Mouse (Mus musculus): ENCODE measurements at regions not wholly inside any gene's neighbourhood (a gene's known extent, or its start where the extent isn't known, plus 50 kb on each side); places are given as distances from the start of the nearest gene placed in this dataset.

GRCm38 (mm10) chr1:56226314-56227008 lies 410.8 kb downstream of the Hsfy2 start:
- 91% methylated on average over 7 of the region's 7 CpGs for WGBS
- no peak for DNase-seq (ENCODE audit: low spot score, missing footprints)
- no peak overlapping the region for H3K4me2 ChIP-seq

GRCm38 (mm10) chr1:56219700-56220099 lies 417.5 kb downstream of the Hsfy2 start:
- WGBS, result 69% methylated on average over 2 of the region's 2 CpGs
- ATAC-seq (ENCODE audit: low FRiP score), result no peak
- H3K36me3 ChIP-seq (ENCODE audit: control insufficient read depth, insufficient read depth, low read length), result no peaks in the 10 kb centered on the region

More at GRCm38 (mm10) chr1:56226314-56227008, 410.8 kb downstream of the Hsfy2 start:
- H3K4me3 ChIP-seq (ENCODE audit: low read depth, low read length), result no peak overlapping the region
- H3K36me3 ChIP-seq (ENCODE audit: control insufficient read depth, insufficient read depth, low read length), result no peaks in the 10 kb centered on the region
- no peak overlapping the region for H3K9ac ChIP-seq (ENCODE audit: low read length)
- H3K27ac ChIP-seq (ENCODE audit: low read depth, low read length), result no peak overlapping the region
- H3K27me3 ChIP-seq (ENCODE audit: control insufficient read depth, insufficient read depth, low read length), result no peaks in the 10 kb centered on the region
- H3K9me3 ChIP-seq (ENCODE audit: control insufficient read depth, low read length), result no peaks in the 10 kb centered on the region
- H3K4me1 ChIP-seq (ENCODE audit: control insufficient read depth, insufficient read depth, low read length), result no peaks in the 10 kb centered on the region
- ATAC-seq (ENCODE audit: low FRiP score), result no peak

GRCm38 (mm10) chr1:56210712-56211371 lies 426.4 kb downstream of the Hsfy2 start:
- DNase-seq (ENCODE audit: low spot score, missing footprints), result peak; percentile 60
- no peak for ATAC-seq (ENCODE audit: low FRiP score)
- Histone ChIP-seq H3K9ac (ENCODE audit: low read length) (no peak overlapping the region), H3K4me2 (no peak overlapping the region), H3K36me3 (ENCODE audit: control insufficient read depth, insufficient read depth, low read length) (no peaks in the 10 kb centered on the region), H3K4me1 (ENCODE audit: control insufficient read depth, insufficient read depth, low read length) (no peaks in the 10 kb centered on the region), H3K4me3 (ENCODE audit: low read depth, low read length) (no peak overlapping the region), H3K27ac (ENCODE audit: low read depth, low read length) (no peak overlapping the region), H3K27me3 (ENCODE audit: control insufficient read depth, insufficient read depth, low read length) (no peaks in the 10 kb centered on the region), H3K9me3 (ENCODE audit: control insufficient read depth, low read length) (no peaks in the 10 kb centered on the region)
- 86% methylated on average over 13 of the region's 13 CpGs for WGBS

More at GRCm38 (mm10) chr1:56219700-56220099, 417.5 kb downstream of the Hsfy2 start:
- H3K27ac ChIP-seq (ENCODE audit: low read depth, low read length), result no peak overlapping the region
- no peak overlapping the region for H3K4me3 ChIP-seq (ENCODE audit: low read depth, low read length)
- no peak overlapping the region for H3K4me2 ChIP-seq
- no peak overlapping the region for H3K9ac ChIP-seq (ENCODE audit: low read length)
- no peaks in the 10 kb centered on the region for H3K27me3 ChIP-seq (ENCODE audit: control insufficient read depth, insufficient read depth, low read length)
- no peak for DNase-seq (ENCODE audit: low spot score, missing footprints)
- no peaks in the 10 kb centered on the region for H3K4me1 ChIP-seq (ENCODE audit: control insufficient read depth, insufficient read depth, low read length)
- H3K9me3 ChIP-seq (ENCODE audit: control insufficient read depth, low read length), result no peaks in the 10 kb centered on the region

GRCm38 (mm10) chr1:56206615-56207267 lies 430.5 kb downstream of the Hsfy2 start:
- 90% methylated on average over 10 of the region's 10 CpGs for WGBS

GRCm38 (mm10) chr1:56195224-56195623 lies 442.0 kb downstream of the Hsfy2 start:
- Histone ChIP-seq H3K4me2 (no peak overlapping the region), H3K36me3 (ENCODE audit: control insufficient read depth, insufficient read depth, low read length) (no peaks in the 10 kb centered on the region)

More at GRCm38 (mm10) chr1:56206615-56207267, 430.5 kb downstream of the Hsfy2 start:
- no peak for ATAC-seq (ENCODE audit: low FRiP score)
- H3K27ac ChIP-seq (ENCODE audit: low read depth, low read length), result no peak overlapping the region
- no peak for DNase-seq (ENCODE audit: low spot score, missing footprints)
- no peak overlapping the region for H3K4me2 ChIP-seq
- H3K27me3 ChIP-seq (ENCODE audit: control insufficient read depth, insufficient read depth, low read length), result no peaks in the 10 kb centered on the region
- H3K9ac ChIP-seq (ENCODE audit: low read length), result no peak overlapping the region
- no peaks in the 10 kb centered on the region for H3K4me1 ChIP-seq (ENCODE audit: control insufficient read depth, insufficient read depth, low read length)
- H3K9me3 ChIP-seq (ENCODE audit: control insufficient read depth, low read length), result no peaks in the 10 kb centered on the region
- H3K4me3 ChIP-seq (ENCODE audit: low read depth, low read length), result no peak overlapping the region
- no peaks in the 10 kb centered on the region for H3K36me3 ChIP-seq (ENCODE audit: control insufficient read depth, insufficient read depth, low read length)

GRCm38 (mm10) chr1:56183503-56184198 lies 453.6 kb downstream of the Hsfy2 start:
- DNase-seq (ENCODE audit: low spot score, missing footprints), result no peak
- no peak overlapping the region for H3K4me3 ChIP-seq (ENCODE audit: low read depth, low read length)
- H3K4me2 ChIP-seq, result no peak overlapping the region
- no peaks in the 10 kb centered on the region for H3K36me3 ChIP-seq (ENCODE audit: control insufficient read depth, insufficient read depth, low read length)
- no peak overlapping the region for H3K9ac ChIP-seq (ENCODE audit: low read length)
- H3K4me1 ChIP-seq (ENCODE audit: control insufficient read depth, insufficient read depth, low read length), result no peaks in the 10 kb centered on the region
- no peak overlapping the region for H3K27ac ChIP-seq (ENCODE audit: low read depth, low read length)
- no peaks in the 10 kb centered on the region for H3K9me3 ChIP-seq (ENCODE audit: control insufficient read depth, low read length)
- no peak for ATAC-seq (ENCODE audit: low FRiP score)
- WGBS, result 85% methylated on average over 8 of the region's 8 CpGs
- no peaks in the 10 kb centered on the region for H3K27me3 ChIP-seq (ENCODE audit: control insufficient read depth, insufficient read depth, low read length)

More at GRCm38 (mm10) chr1:56195224-56195623, 442.0 kb downstream of the Hsfy2 start:
- no peak for DNase-seq (ENCODE audit: low spot score, missing footprints)
- no peaks in the 10 kb centered on the region for H3K27me3 ChIP-seq (ENCODE audit: control insufficient read depth, insufficient read depth, low read length)
- no peaks in the 10 kb centered on the region for H3K9me3 ChIP-seq (ENCODE audit: control insufficient read depth, low read length)
- ATAC-seq (ENCODE audit: low FRiP score), result no peak
- 98% methylated on average over 2 of the region's 2 CpGs for WGBS
- no peak overlapping the region for H3K9ac ChIP-seq (ENCODE audit: low read length)
- no peak overlapping the region for H3K27ac ChIP-seq (ENCODE audit: low read depth, low read length)
- no peak overlapping the region for H3K4me3 ChIP-seq (ENCODE audit: low read depth, low read length)
- no peaks in the 10 kb centered on the region for H3K4me1 ChIP-seq (ENCODE audit: control insufficient read depth, insufficient read depth, low read length)

GRCm38 (mm10) chr1:56179206-56179985 lies 457.8 kb downstream of the Hsfy2 start:
- Histone ChIP-seq H3K9ac (ENCODE audit: low read length) (no peak overlapping the region), H3K9me3 (ENCODE audit: control insufficient read depth, low read length) (no peaks in the 10 kb centered on the region), H3K4me2 (no peak overlapping the region), H3K36me3 (ENCODE audit: control insufficient read depth, insufficient read depth, low read length) (no peaks in the 10 kb centered on the region), H3K27me3 (ENCODE audit: control insufficient read depth, insufficient read depth, low read length) (no peaks in the 10 kb centered on the region), H3K27ac (ENCODE audit: low read depth, low read length) (no peak overlapping the region), H3K4me1 (ENCODE audit: control insufficient read depth, insufficient read depth, low read length) (no peaks in the 10 kb centered on the region), H3K4me3 (ENCODE audit: low read depth, low read length) (no peak overlapping the region)
- 89% methylated on average over 10 of the region's 10 CpGs for WGBS
- ATAC-seq (ENCODE audit: low FRiP score) (no peak), DNase-seq (ENCODE audit: low spot score, missing footprints) (no peak)

- no peaks in the 10 kb centered on the region for H3K4me1 ChIP-seq (ENCODE audit: control insufficient read depth, insufficient read depth, low read length)
These were observed 466.1 kb downstream of the Hsfy2 start for GRCm38 (mm10) chr1:56171157-56171556.

More at GRCm38 (mm10) chr1:56171157-56171556, 466.1 kb downstream of the Hsfy2 start:
- Histone ChIP-seq H3K36me3 (ENCODE audit: control insufficient read depth, insufficient read depth, low read length) (no peaks in the 10 kb centered on the region), H3K27ac (ENCODE audit: low read depth, low read length) (no peak overlapping the region), H3K9ac (ENCODE audit: low read length) (no peak overlapping the region), H3K4me3 (ENCODE audit: low read depth, low read length) (no peak overlapping the region), H3K9me3 (ENCODE audit: control insufficient read depth, low read length) (no peaks in the 10 kb centered on the region), H3K27me3 (ENCODE audit: control insufficient read depth, insufficient read depth, low read length) (no peaks in the 10 kb centered on the region), H3K4me2 (no peak overlapping the region)
- WGBS, result 69% methylated on average over 4 of the region's 4 CpGs
- no peak for DNase-seq (ENCODE audit: low spot score, missing footprints)
- no peak for ATAC-seq (ENCODE audit: low FRiP score)
